Mouse (Mus musculus): ENCODE measurements around the gene App. TPM values are rescaled to one million over a fixed set of nuclear protein-coding genes. Genes with fewer than 3 reads are reported as not detected.

The App gene
- polyA plus RNA-seq, 1 experiment from 2014 or later, result 146 TPM

- Histone ChIP-seq H3K36me3 (replicated peaks; ENCODE audit: control insufficient read depth, insufficient read depth, low read depth, low read length) (no peaks in the 10 kb centered on the region), H3K27ac (replicated peaks; ENCODE audit: low read depth, low read length) (peak overlapping the region; percentile 77), H3K9ac (replicated peaks; ENCODE audit: low read length) (no peak overlapping the region), H3K4me3 (ENCODE audit: low read depth, low read length) (no peak overlapping the region), H3K9me3 (replicated peaks; ENCODE audit: control insufficient read depth, low read length) (no peaks in the 10 kb centered on the region), H3K4me2 (ENCODE audit: low read depth, low read length) (no peak overlapping the region), H3K4me1 (ENCODE audit: control insufficient read depth, insufficient read depth, low read length) (peaks cover 3% of the 10 kb centered on the region), H3K27me3 (ENCODE audit: control insufficient read depth, insufficient read depth, low read length) (no peaks in the 10 kb centered on the region)
- 10% methylated on average over 13 of the region's 13 CpGs for WGBS
- DNase-seq (ENCODE audit: low spot score), result peak; percentile 78
- ATAC-seq (replicated peaks; ENCODE audit: insufficient number of reproducible peaks, low FRiP score, low TSS enrichment, low read depth), result peak; percentile 39; the same call in 1 of the 2 replicates
Observed at GRCm38 (mm10) chr16:85128693-85129657, 44.6 kb downstream of the App start.

- no peaks in the 10 kb centered on the region for H3K9me3 ChIP-seq (replicated peaks; ENCODE audit: control insufficient read depth, low read length)
- H3K27me3 ChIP-seq (ENCODE audit: control insufficient read depth, insufficient read depth, low read length), result no peaks in the 10 kb centered on the region
- no peaks in the 10 kb centered on the region for H3K36me3 ChIP-seq (replicated peaks; ENCODE audit: control insufficient read depth, insufficient read depth, low read depth, low read length)
- peak; percentile 84 for DNase-seq (ENCODE audit: low spot score)
- no peak overlapping the region for H3K4me3 ChIP-seq (ENCODE audit: low read depth, low read length)
- ATAC-seq (replicated peaks; ENCODE audit: insufficient number of reproducible peaks, low FRiP score, low TSS enrichment, low read depth), result peak; percentile 54; the same call in 1 of the 2 replicates
- H3K27ac ChIP-seq (replicated peaks; ENCODE audit: low read depth, low read length), result peak overlapping the region; percentile 69
- no peak overlapping the region for H3K9ac ChIP-seq (replicated peaks; ENCODE audit: low read length)
- no peaks in the 10 kb centered on the region; the same call in none of the 2 replicates for H3K4me1 ChIP-seq (ENCODE audit: control insufficient read depth, insufficient read depth, low read length)
- no peak overlapping the region for H3K4me2 ChIP-seq (ENCODE audit: low read depth, low read length)
- WGBS, result 12% methylated on average over 5 of the region's 5 CpGs
Observed at GRCm38 (mm10) chr16:85128347-85128664, 45.3 kb downstream of the App start.

GRCm38 (mm10) chr16:85127661-85128346 is 45.8 kb downstream of the App start:
- Histone ChIP-seq H3K9me3 (replicated peaks; ENCODE audit: control insufficient read depth, low read length) (no peaks in the 10 kb centered on the region), H3K4me2 (ENCODE audit: low read depth, low read length) (no peak overlapping the region), H3K4me3 (ENCODE audit: low read depth, low read length) (no peak overlapping the region), H3K27me3 (ENCODE audit: control insufficient read depth, insufficient read depth, low read length) (no peaks in the 10 kb centered on the region), H3K27ac (replicated peaks; ENCODE audit: low read depth, low read length) (peak overlapping the region; percentile 69), H3K36me3 (replicated peaks; ENCODE audit: control insufficient read depth, insufficient read depth, low read depth, low read length) (no peaks in the 10 kb centered on the region), H3K4me1 (ENCODE audit: control insufficient read depth, insufficient read depth, low read length) (no peaks in the 10 kb centered on the region; the same call in none of the 2 replicates), H3K9ac (replicated peaks; ENCODE audit: low read length) (no peak overlapping the region)
- peak; percentile 21; the same call in 1 of the 2 replicates for ATAC-seq (replicated peaks; ENCODE audit: insufficient number of reproducible peaks, low FRiP score, low TSS enrichment, low read depth)
- DNase-seq (ENCODE audit: low spot score), result no peak
- 50% methylated on average over 11 of the region's 11 CpGs for WGBS

- no peaks in the 10 kb centered on the region for H3K27me3 ChIP-seq (ENCODE audit: control insufficient read depth, insufficient read depth, low read length)
- ATAC-seq (replicated peaks; ENCODE audit: insufficient number of reproducible peaks, low FRiP score, low TSS enrichment, low read depth), result no peak
- no peak overlapping the region for H3K9ac ChIP-seq (replicated peaks; ENCODE audit: low read length)
- WGBS, result 88% methylated on average over 4 of the region's 4 CpGs
- H3K36me3 ChIP-seq (replicated peaks; ENCODE audit: control insufficient read depth, insufficient read depth, low read depth, low read length), result no peaks in the 10 kb centered on the region; the same call in 1 of the 2 replicates
- H3K27ac ChIP-seq (replicated peaks; ENCODE audit: low read depth, low read length), result no peak overlapping the region
- H3K9me3 ChIP-seq (replicated peaks; ENCODE audit: control insufficient read depth, low read length), result no peaks in the 10 kb centered on the region
- no peak overlapping the region for H3K4me2 ChIP-seq (ENCODE audit: low read depth, low read length)
- DNase-seq (ENCODE audit: low spot score), result no peak
- no peak overlapping the region for H3K4me3 ChIP-seq (ENCODE audit: low read depth, low read length)
- no peaks in the 10 kb centered on the region; the same call in none of the 2 replicates for H3K4me1 ChIP-seq (ENCODE audit: control insufficient read depth, insufficient read depth, low read length)
Observed at GRCm38 (mm10) chr16:85124649-85125048, 48.9 kb downstream of the App start.

- DNase-seq (ENCODE audit: low spot score) (no peak), ATAC-seq (replicated peaks; ENCODE audit: insufficient number of reproducible peaks, low FRiP score, low TSS enrichment, low read depth) (no peak)
- no peaks in the 10 kb centered on the region for H3K4me1 ChIP-seq (ENCODE audit: control insufficient read depth, insufficient read depth, low read length)
- H3K4me3 ChIP-seq (ENCODE audit: low read depth, low read length), result no peak overlapping the region
- H3K27ac ChIP-seq (replicated peaks; ENCODE audit: low read depth, low read length), result no peak overlapping the region
- H3K27me3 ChIP-seq (ENCODE audit: control insufficient read depth, insufficient read depth, low read length), result no peaks in the 10 kb centered on the region
- no peak overlapping the region for H3K9ac ChIP-seq (replicated peaks; ENCODE audit: low read length)
- 80% methylated on average over 5 of the region's 5 CpGs for WGBS
- H3K4me2 ChIP-seq (ENCODE audit: low read depth, low read length), result no peak overlapping the region
- H3K36me3 ChIP-seq (replicated peaks; ENCODE audit: control insufficient read depth, insufficient read depth, low read depth, low read length), result no peaks in the 10 kb centered on the region; the same call in 1 of the 2 replicates
- H3K9me3 ChIP-seq (replicated peaks; ENCODE audit: control insufficient read depth, low read length), result no peaks in the 10 kb centered on the region
Observed at GRCm38 (mm10) chr16:85121983-85122382, 51.6 kb downstream of the App start.

GRCm38 (mm10) chr16:85118916-85119315 is 54.6 kb downstream of the App start:
- 95% methylated on average over 6 of the region's 6 CpGs for WGBS
- H3K4me3 ChIP-seq (ENCODE audit: low read depth, low read length), result no peak overlapping the region

GRCm38 (mm10) chr16:85117541-85117940 is 56.0 kb downstream of the App start:
- DNase-seq (ENCODE audit: low spot score), result no peak
- WGBS, result 39% methylated on average over 1 of the region's 1 CpGs
- Histone ChIP-seq H3K36me3 (replicated peaks; ENCODE audit: control insufficient read depth, insufficient read depth, low read depth, low read length) (no peaks in the 10 kb centered on the region; the same call in 1 of the 2 replicates), H3K27me3 (ENCODE audit: control insufficient read depth, insufficient read depth, low read length) (no peaks in the 10 kb centered on the region), H3K4me3 (ENCODE audit: low read depth, low read length) (no peak overlapping the region), H3K4me2 (ENCODE audit: low read depth, low read length) (no peak overlapping the region), H3K9me3 (replicated peaks; ENCODE audit: control insufficient read depth, low read length) (no peaks in the 10 kb centered on the region), H3K4me1 (ENCODE audit: control insufficient read depth, insufficient read depth, low read length) (no peaks in the 10 kb centered on the region), H3K27ac (replicated peaks; ENCODE audit: low read depth, low read length) (no peak overlapping the region), H3K9ac (replicated peaks; ENCODE audit: low read length) (no peak overlapping the region)
- 0 out of 2 replicates have a peak, but pooled peaks have one; percentile 17 for ATAC-seq (replicated peaks; ENCODE audit: insufficient number of reproducible peaks, low FRiP score, low TSS enrichment, low read depth)

More at GRCm38 (mm10) chr16:85118916-85119315, 54.6 kb downstream of the App start:
- no peaks in the 10 kb centered on the region; the same call in 1 of the 2 replicates for H3K36me3 ChIP-seq (replicated peaks; ENCODE audit: control insufficient read depth, insufficient read depth, low read depth, low read length)
- no peaks in the 10 kb centered on the region for H3K27me3 ChIP-seq (ENCODE audit: control insufficient read depth, insufficient read depth, low read length)
- no peak overlapping the region for H3K4me2 ChIP-seq (ENCODE audit: low read depth, low read length)
- H3K27ac ChIP-seq (replicated peaks; ENCODE audit: low read depth, low read length), result no peak overlapping the region
- no peak for ATAC-seq (replicated peaks; ENCODE audit: insufficient number of reproducible peaks, low FRiP score, low TSS enrichment, low read depth)
- no peaks in the 10 kb centered on the region for H3K9me3 ChIP-seq (replicated peaks; ENCODE audit: control insufficient read depth, low read length)
- DNase-seq (ENCODE audit: low spot score), result no peak
- no peaks in the 10 kb centered on the region for H3K4me1 ChIP-seq (ENCODE audit: control insufficient read depth, insufficient read depth, low read length)
- no peak overlapping the region for H3K9ac ChIP-seq (replicated peaks; ENCODE audit: low read length)

Measured in embryonic facial prominence, embryonic 11.5 days (tissue).